Mouse (Mus musculus) adrenal gland, adult 2 months (tissue): Measurements from ENCODE around the gene Vrk3. TPM values are rescaled to one million over a fixed set of nuclear protein-coding genes. Genes with fewer than 3 reads are reported as not detected.

Experiments used
- DNase-seq: peaks from one replicate; pipeline ENCODE4 v3.0.0; 2021
- polyA plus RNA-seq: library from polyadenylated mRNA; depleted of rRNA; stranded (reverse); fragments of >200 nt; gene quantifications from 2 replicates; pipeline ENCODE4 v1.2.3, GENCODE M21; 2012; rRNA removed
- total RNA-seq, 2 experiments: library from RNA; stranded (reverse); gene quantifications; 2 replicates each; pipeline ENCODE4 v1.2.3; 2021

The Vrk3 gene
- total and polyA plus RNA-seq, 3 experiments: 48.4 to 61.1 (median 49.2) TPM

DNA sequence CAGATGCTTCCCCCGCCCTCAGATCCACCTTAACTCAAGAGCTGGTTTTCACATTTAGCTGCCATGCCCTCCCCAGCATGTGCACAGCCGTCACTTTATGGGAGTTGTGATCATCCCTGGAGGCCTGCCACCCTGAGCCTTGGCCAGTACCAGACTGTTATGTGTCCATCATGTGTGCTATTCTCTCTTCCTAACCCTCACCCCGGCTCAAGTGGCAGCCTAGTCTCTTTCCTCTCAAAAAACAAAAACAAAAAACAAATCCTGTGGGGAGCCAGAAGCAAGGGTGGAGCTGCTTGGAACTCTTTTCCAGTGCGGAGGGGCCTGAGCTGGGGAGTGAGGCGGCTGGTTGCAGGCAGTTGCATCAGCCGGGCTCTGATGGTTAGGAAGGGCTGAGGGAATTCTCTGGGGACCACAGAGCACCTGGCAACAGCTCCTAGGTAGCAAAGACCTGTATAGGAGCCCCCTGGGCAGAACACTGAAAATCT lies 70.6 kb downstream of the Vrk3 start:
- peak; percentile 82 for DNase-seq

DNA sequence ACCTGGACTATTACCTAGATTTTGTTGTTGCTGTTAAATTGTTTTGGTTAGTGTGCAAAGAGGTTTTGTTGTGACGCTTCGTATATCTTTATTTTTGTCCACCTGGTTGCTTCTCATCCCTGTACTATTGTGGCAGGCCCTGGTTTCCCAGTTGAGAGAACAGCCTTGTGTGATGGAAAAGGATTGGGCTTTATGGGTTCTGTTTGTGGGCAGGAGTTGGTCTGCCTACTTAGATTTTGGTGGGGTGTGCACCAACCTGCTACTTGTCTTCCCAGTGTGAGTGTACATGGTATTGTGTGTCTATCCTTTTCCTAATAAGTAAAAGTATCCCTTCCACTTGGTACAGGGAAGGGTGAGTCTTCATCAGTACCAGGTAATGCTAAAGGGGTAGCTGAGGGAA lies 71.2 kb downstream of the Vrk3 start:
- no peak for DNase-seq

GRCm38 (mm10) chr7:44819863-44820262 lies 71.7 kb downstream of the Vrk3 start:
- DNase-seq: peak; percentile 70

DNA sequence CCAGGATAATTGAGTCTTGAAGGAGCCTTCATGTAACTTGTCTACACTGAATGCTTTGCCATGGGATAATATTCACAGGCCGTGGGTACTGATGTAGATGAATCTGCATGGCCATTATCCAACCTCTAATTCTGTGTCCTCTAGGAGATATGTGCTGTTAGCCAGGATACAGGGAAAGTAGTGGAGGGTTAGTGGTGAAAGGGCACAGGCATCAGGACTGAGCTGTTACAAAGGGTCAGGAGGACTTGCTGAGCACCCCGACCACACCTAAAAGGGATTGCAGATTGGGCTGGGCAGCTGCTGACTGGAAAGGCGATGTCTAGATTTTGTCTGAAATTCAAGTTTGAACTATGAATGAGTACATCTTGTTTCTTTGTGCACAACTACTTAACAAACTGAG lies 72.3 kb downstream of the Vrk3 start:
- no peak for DNase-seq

GRCm38 (mm10) chr7:44821666-44822448 lies 73.6 kb downstream of the Vrk3 start:
- peak; percentile 1 for DNase-seq

- DNase-seq: peak; percentile 1
These were observed 75.2 kb downstream of the Vrk3 start for GRCm38 (mm10) chr7:44823409-44823808.

GRCm38 (mm10) chr7:44824872-44825271 lies 76.7 kb downstream of the Vrk3 start:
- peak; percentile 81 for DNase-seq

DNA sequence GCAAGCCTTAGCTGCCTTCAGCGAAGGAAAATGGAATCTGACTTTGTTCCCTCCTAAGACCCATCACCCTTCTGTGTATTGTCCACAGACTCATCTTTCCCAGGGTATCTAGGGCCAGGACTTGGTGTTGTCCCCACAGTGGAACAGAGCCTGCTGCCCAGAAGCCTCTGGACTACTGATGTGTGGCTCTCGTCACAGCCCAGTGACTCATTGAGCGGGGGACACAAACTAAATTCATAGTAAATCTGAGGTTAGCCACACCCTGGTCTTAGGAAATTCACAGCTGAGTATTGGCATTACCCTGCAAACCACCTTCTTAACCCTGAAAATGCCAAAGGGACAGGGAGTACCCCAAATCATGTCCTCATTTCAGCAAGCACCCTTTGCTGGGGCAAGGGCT lies 78.6 kb downstream of the Vrk3 start:
- DNase-seq: peak; percentile 52

Other genes with a start within 250 kb of the Vrk3 start
- under 1 TPM in 1 of 2 experiments, not detected in 1; 0.24 TPM for gene Mybpc2, start 223.8 kb upstream of the Vrk3 start, total RNA-seq
- gene Mybpc2, start 223.8 kb upstream of the Vrk3 start, polyA plus RNA-seq: not detected in 2 replicates
- gene Spib, start 216.3 kb upstream of the Vrk3 start, total RNA-seq: under 1 TPM; 0.31 to 0.40 TPM
- 0.58 and 0.66 TPM in 2 replicates for gene Spib, start 216.3 kb upstream of the Vrk3 start, polyA plus RNA-seq
- 10 to 100 TPM in 1 of 2 experiments, 1 to 10 TPM in 1; 8.0 to 17.3 TPM for gene Pold1, start 199.6 kb upstream of the Vrk3 start, total RNA-seq
- gene Pold1, start 199.6 kb upstream of the Vrk3 start, polyA plus RNA-seq: 27.3 and 31.0 TPM in 2 replicates
- gene Nr1h2, start 194.5 kb upstream of the Vrk3 start, total RNA-seq: 100 to 1,000 TPM; 106 to 125 TPM
- gene Nr1h2, start 194.5 kb upstream of the Vrk3 start, polyA plus RNA-seq: 305 and 306 TPM in 2 replicates
- 1 to 10 TPM in 1 of 2 experiments, under 1 TPM in 1; 0.55 to 1.3 TPM for gene Napsa, start 176.0 kb upstream of the Vrk3 start, total RNA-seq
- 2.2 TPM in 2 replicates for gene Napsa, start 176.0 kb upstream of the Vrk3 start, polyA plus RNA-seq
- gene Kcnc3, start 157.7 kb upstream of the Vrk3 start, total RNA-seq: 1 to 10 TPM; 4.4 to 4.8 TPM
- 7.2 and 8.8 TPM in 2 replicates for gene Kcnc3, start 157.7 kb upstream of the Vrk3 start, polyA plus RNA-seq
- gene Myh14, start 77.6 kb upstream of the Vrk3 start, total RNA-seq: 1 to 10 TPM; 3.2 to 5.6 TPM
- gene Myh14, start 77.6 kb upstream of the Vrk3 start, polyA plus RNA-seq: 1.2 and 1.7 TPM in 2 replicates
- gene Izumo2, start 39.7 kb upstream of the Vrk3 start, total RNA-seq: not detected
- gene Izumo2, start 39.7 kb upstream of the Vrk3 start, polyA plus RNA-seq: not detected in 2 replicates
- gene Zfp473, start 2.6 kb downstream of the Vrk3 start, total RNA-seq: under 1 TPM; 0.41 to 0.43 TPM
- gene Zfp473, start 2.6 kb downstream of the Vrk3 start, polyA plus RNA-seq: 0.01 and 0.07 TPM in 2 replicates
- 10 to 100 TPM; 33.2 to 54.7 TPM for gene Nup62, start 67.7 kb downstream of the Vrk3 start, total RNA-seq
- 83.6 and 92.2 TPM in 2 replicates for gene Nup62, start 67.7 kb downstream of the Vrk3 start, polyA plus RNA-seq
- 1 to 10 TPM; 1.6 to 1.8 TPM for gene Il4i1, start 68.0 kb downstream of the Vrk3 start, total RNA-seq
- gene Il4i1, start 68.0 kb downstream of the Vrk3 start, polyA plus RNA-seq: 2.6 and 3.0 TPM in 2 replicates
- gene Atf5, start 68.2 kb downstream of the Vrk3 start, total RNA-seq: 100 to 1,000 TPM; 136 to 166 TPM
- 494 and 666 TPM in 2 replicates for gene Atf5, start 68.2 kb downstream of the Vrk3 start, polyA plus RNA-seq
- 100 to 1,000 TPM; 117 TPM for gene Akt1s1, start 100.6 kb downstream of the Vrk3 start, total RNA-seq
- 650 and 890 TPM in 2 replicates for gene Akt1s1, start 100.6 kb downstream of the Vrk3 start, polyA plus RNA-seq
- 10 to 100 TPM; 51.0 to 72.6 TPM for gene Tbc1d17, start 100.7 kb downstream of the Vrk3 start, total RNA-seq
- 180 and 223 TPM in 2 replicates for gene Tbc1d17, start 100.7 kb downstream of the Vrk3 start, polyA plus RNA-seq
- gene Pnkp, start 108.7 kb downstream of the Vrk3 start, total RNA-seq: 10 to 100 TPM; 36.3 to 42.8 TPM
- gene Pnkp, start 108.7 kb downstream of the Vrk3 start, polyA plus RNA-seq: 79.5 and 90.0 TPM in 2 replicates
- 100 to 1,000 TPM; 227 TPM for gene Ptov1, start 121.4 kb downstream of the Vrk3 start, total RNA-seq
- gene Ptov1, start 121.4 kb downstream of the Vrk3 start, polyA plus RNA-seq: 492 and 493 TPM in 2 replicates
- 100 to 1,000 TPM in 1 of 2 experiments, 10 to 100 TPM in 1; 80.8 to 105 TPM for gene Med25, start 144.3 kb downstream of the Vrk3 start, total RNA-seq
- 635 and 723 TPM in 2 replicates for gene Med25, start 144.3 kb downstream of the Vrk3 start, polyA plus RNA-seq
- gene Fuz, start 147.7 kb downstream of the Vrk3 start, total RNA-seq: 10 to 100 TPM; 24.2 to 28.0 TPM
- gene Fuz, start 147.7 kb downstream of the Vrk3 start, polyA plus RNA-seq: 203 and 213 TPM in 2 replicates
- 100 to 1,000 TPM in 1 of 2 experiments, 10 to 100 TPM in 1; 86.3 to 105 TPM for gene Ap2a1, start 181.1 kb downstream of the Vrk3 start, total RNA-seq
- gene Ap2a1, start 181.1 kb downstream of the Vrk3 start, polyA plus RNA-seq: 119 and 121 TPM in 2 replicates
- not detected for gene Tsks, start 194.8 kb downstream of the Vrk3 start, total RNA-seq
- 0.13 and 0.31 TPM in 2 replicates for gene Tsks, start 194.8 kb downstream of the Vrk3 start, polyA plus RNA-seq
- gene Cpt1c, start 226.4 kb downstream of the Vrk3 start, total RNA-seq: 10 to 100 TPM in 1 of 2 experiments, 1 to 10 TPM in 1; 7.3 to 13.5 TPM
- 29.6 and 37.5 TPM in 2 replicates for gene Cpt1c, start 226.4 kb downstream of the Vrk3 start, polyA plus RNA-seq
- gene Prmt1, start 238.2 kb downstream of the Vrk3 start, total RNA-seq: 100 to 1,000 TPM; 166 to 234 TPM
- gene Prmt1, start 238.2 kb downstream of the Vrk3 start, polyA plus RNA-seq: 101 and 122 TPM in 2 replicates
- gene Irf3, start 249.2 kb downstream of the Vrk3 start, total RNA-seq: 100 to 1,000 TPM; 105 to 130 TPM
- gene Irf3, start 249.2 kb downstream of the Vrk3 start, polyA plus RNA-seq: 93.3 and 98.1 TPM in 2 replicates